Mouse (Mus musculus) cerebellum, adult 11-12 months (tissue): ENCODE measurements around the gene Nudt3.

Source experiments
- DNase-seq: peaks from one replicate; pipeline ENCODE4 v3.0.0; 2022

Gene Nudt3

GRCm38 (mm10) chr17:27635575-27635903, 12.2 kb upstream of the Nudt3 start:
- DNase-seq, result peak; percentile 43

- DNase-seq, result peak; percentile 91
Observed at GRCm38 (mm10) chr17:27634871-27635574, 11.7 kb upstream of the Nudt3 start, which contains the start of gene RPS10-NUDT3. Gene RPS10-NUDT3, minus strand, starts transcription at chr17:27635222.

GRCm38 (mm10) chr17:27629249-27630020, 6.1 kb upstream of the Nudt3 start:
- DNase-seq, result peak; percentile 79

GRCm38 (mm10) chr17:27628376-27628775, 5.1 kb upstream of the Nudt3 start:
- no peak for DNase-seq

- peak; percentile 41 for DNase-seq
Observed at GRCm38 (mm10) chr17:27627451-27627850, 4.2 kb upstream of the Nudt3 start.

GRCm38 (mm10) chr17:27626681-27627080, 3.4 kb upstream of the Nudt3 start:
- peak; percentile 48 for DNase-seq

- no peak for DNase-seq
Observed at GRCm38 (mm10) chr17:27625455-27626251, 2.4 kb upstream of the Nudt3 start.

- DNase-seq, result peak; percentile 70
Observed at GRCm38 (mm10) chr17:27622611-27623359, 510 bp downstream of the Nudt3 start.

GRCm38 (mm10) chr17:27621705-27622531, 1.4 kb downstream of the Nudt3 start:
- DNase-seq, result peak; percentile 36

GRCm38 (mm10) chr17:27621161-27621560, 2.1 kb downstream of the Nudt3 start:
- no peak for DNase-seq

- no peak for DNase-seq
Observed at GRCm38 (mm10) chr17:27615388-27615787, 7.9 kb downstream of the Nudt3 start.

GRCm38 (mm10) chr17:27613016-27613415, 10.3 kb downstream of the Nudt3 start:
- DNase-seq, result peak; percentile 67

- DNase-seq, result no peak
Observed at GRCm38 (mm10) chr17:27611994-27612393, 11.3 kb downstream of the Nudt3 start.

GRCm38 (mm10) chr17:27611519-27611884, 11.8 kb downstream of the Nudt3 start:
- DNase-seq, result no peak

GRCm38 (mm10) chr17:27610679-27611518, 12.4 kb downstream of the Nudt3 start:
- DNase-seq, result no peak

- DNase-seq, result no peak
Observed at GRCm38 (mm10) chr17:27609576-27609975, 13.7 kb downstream of the Nudt3 start.

GRCm38 (mm10) chr17:27603522-27604234, 19.6 kb downstream of the Nudt3 start:
- peak; percentile 60 for DNase-seq

- DNase-seq, result no peak
Observed at GRCm38 (mm10) chr17:27603036-27603435, 20.3 kb downstream of the Nudt3 start.

GRCm38 (mm10) chr17:27600869-27601268, 22.4 kb downstream of the Nudt3 start:
- peak; percentile 87 for DNase-seq

- DNase-seq, result no peak
Observed at GRCm38 (mm10) chr17:27600286-27600685, 23.0 kb downstream of the Nudt3 start.
